In genomic region chr6:12562336-12562735, GRCm38 (mm10) we compare ENCODE assay signal across 20 mouse cellular contexts.
"Had no signal": no experiment of that assay in that cellular context is flagged by ENCODE, and none has a peak within 500 bp of the region (broad histone marks: within the 10 kb centered on the region; RNA-seq: fewer than 3 reads in every experiment).

No protein-coding gene starts in this region.

- ATAC-seq: forebrain, embryonic 13.5 days; forebrain, embryonic 14.5 days; forebrain, embryonic 15.5 days; forebrain, embryonic 16.5 days; forebrain, postnatal 0 days had no signal

- DNase-seq: cerebellum, adult 9-10 months; cerebellum, adult 9-11 months; cerebellum, postnatal 10 days; cerebellum, postnatal 14 days; cerebellum, postnatal 25 days; cerebellum, postnatal 36 days; embryo, embryonic 11 days; forebrain, postnatal 0 days; gastrocnemius, adult 2 months; gastrocnemius, postnatal 10 days; gastrocnemius, postnatal 14 days; gastrocnemius, postnatal 25 days; gastrocnemius, postnatal 36 days; heart, adult 11 months; heart, adult 18-20 months; heart, adult 2 months had no signal
